Mouse (Mus musculus) lung, postnatal 14 days (tissue): ENCODE data around the gene Zfyve28.

ENCODE experiments used
- DNase-seq: peaks from one replicate; pipeline ENCODE4 v3.0.0; 2021

Gene Zfyve28

GRCm38 (mm10) chr5:34246443-34246842 is 41.8 kb downstream of the Zfyve28 start:
- DNase-seq: no peak

GRCm38 (mm10) chr5:34243062-34243461 is 45.2 kb downstream of the Zfyve28 start:
- DNase-seq: no peak

GRCm38 (mm10) chr5:34242224-34242963 is 45.9 kb downstream of the Zfyve28 start:
- peak; percentile 11 for DNase-seq

GRCm38 (mm10) chr5:34238444-34238843 is 49.8 kb downstream of the Zfyve28 start:
- DNase-seq: no peak

- DNase-seq: peak; percentile 58
These were observed 52.3 kb downstream of the Zfyve28 start for GRCm38 (mm10) chr5:34235898-34236420.

GRCm38 (mm10) chr5:34235056-34235455 is 53.2 kb downstream of the Zfyve28 start:
- DNase-seq: no peak

- DNase-seq: no peak
These were observed 55.1 kb downstream of the Zfyve28 start for GRCm38 (mm10) chr5:34233221-34233515.

- DNase-seq: no peak
These were observed 55.6 kb downstream of the Zfyve28 start for GRCm38 (mm10) chr5:34232481-34233220.

GRCm38 (mm10) chr5:34231901-34232300 is 56.3 kb downstream of the Zfyve28 start:
- DNase-seq: no peak

GRCm38 (mm10) chr5:34230599-34231485 is 57.4 kb downstream of the Zfyve28 start:
- no peak for DNase-seq

- no peak for DNase-seq
These were observed 58.7 kb downstream of the Zfyve28 start for GRCm38 (mm10) chr5:34229503-34229902.

- no peak for DNase-seq
These were observed 62.7 kb downstream of the Zfyve28 start for GRCm38 (mm10) chr5:34225516-34225915.

GRCm38 (mm10) chr5:34224515-34224914 is 63.7 kb downstream of the Zfyve28 start:
- DNase-seq: no peak

- DNase-seq: no peak
These were observed 68.2 kb downstream of the Zfyve28 start for GRCm38 (mm10) chr5:34220001-34220400.

- DNase-seq: no peak
These were observed 69.6 kb downstream of the Zfyve28 start for GRCm38 (mm10) chr5:34218672-34219071.

GRCm38 (mm10) chr5:34217756-34218155 is 70.5 kb downstream of the Zfyve28 start:
- DNase-seq: no peak

- no peak for DNase-seq
These were observed 72.2 kb downstream of the Zfyve28 start for GRCm38 (mm10) chr5:34216025-34216424.

- DNase-seq: no peak
These were observed 74.6 kb downstream of the Zfyve28 start for GRCm38 (mm10) chr5:34213659-34214058.

- DNase-seq: peak; percentile 82
These were observed 78.0 kb downstream of the Zfyve28 start for GRCm38 (mm10) chr5:34210279-34210678.

- no peak for DNase-seq
These were observed 80.7 kb downstream of the Zfyve28 start for GRCm38 (mm10) chr5:34207503-34207902.

- no peak for DNase-seq
These were observed 82.5 kb downstream of the Zfyve28 start for GRCm38 (mm10) chr5:34205788-34206187.

GRCm38 (mm10) chr5:34204911-34205310 is 83.3 kb downstream of the Zfyve28 start:
- DNase-seq: no peak

GRCm38 (mm10) chr5:34202006-34202405 is 86.2 kb downstream of the Zfyve28 start:
- DNase-seq: no peak
